Mouse (Mus musculus) G1E (cell line): ENCODE data around the gene Spi1.

ENCODE experiments used
- CTCF ChIP-seq: IDR thresholded peaks from 2 replicates; pipeline ENCODE4 v1.5.1; 2012; ENCODE audit warnings: low read depth, low read length, inconsistent platforms, mixed read lengths
- GATA1 ChIP-seq: IDR thresholded peaks from 2 replicates; pipeline ENCODE4 v1.6.1; 2012; ENCODE audit warnings: borderline replicate concordance, low read length, inconsistent platforms, mixed read lengths
- GATA2 ChIP-seq: IDR thresholded peaks from 2 replicates; pipeline ENCODE4 v1.6.1; 2012; ENCODE audit warnings: low read depth, low read length, inconsistent platforms, borderline replicate concordance
- POLR2AphosphoS5 ChIP-seq: IDR thresholded peaks from 2 replicates; pipeline ENCODE4 v1.6.1; 2012; ENCODE audit warnings: low read depth, low read length, inconsistent platforms; ENCODE audit not compliant: insufficient replicate concordance
- TAL1 ChIP-seq: conservative IDR thresholded peaks from 2 replicates; pipeline ENCODE4 v1.6.1; 2012; ENCODE audit warnings: low read depth, low read length, inconsistent platforms, mixed read lengths

GRCm38 (mm10) chr2:91088987-91089386 is 6.8 kb downstream of the Spi1 start:
- no peak for TF ChIP-seq GATA1
- TF ChIP-seq POLR2AphosphoS5: no peak
- TF ChIP-seq CTCF: no peak
- TF ChIP-seq TAL1: no peak
- no peak for TF ChIP-seq GATA2
